Mouse (Mus musculus) large intestine, adult 2 months (tissue): ENCODE measurements around the gene Suclg1. TPM values are rescaled to one million over a fixed set of nuclear protein-coding genes. Genes with fewer than 3 reads are reported as not detected.
A peak's percentile ranks its signal among the peaks of the same experiment; 100 is the strongest.

Experiments
- DNase-seq: peaks from one replicate; pipeline ENCODE4 v3.0.0-alpha.2; 2012; ENCODE audit warnings: low read depth, low spot score
- WGBS: fragments of 180-500 bp; shearing (Covaris S2); methylation state at CpG from one replicate; pipeline ENCODE4 v1.1.7; 2018; 5-methylcytosine and 5-hydroxymethylcytosine counted together
- polyA plus RNA-seq: library from polyadenylated mRNA; depleted of rRNA; stranded (reverse); fragments of >200 nt; gene quantifications from 2 replicates; pipeline ENCODE4 v1.2.3, GENCODE M21; 2012; rRNA removed

Suclg1 gene
- polyA plus RNA-seq = 183 and 189 TPM in 2 replicates

DNA sequence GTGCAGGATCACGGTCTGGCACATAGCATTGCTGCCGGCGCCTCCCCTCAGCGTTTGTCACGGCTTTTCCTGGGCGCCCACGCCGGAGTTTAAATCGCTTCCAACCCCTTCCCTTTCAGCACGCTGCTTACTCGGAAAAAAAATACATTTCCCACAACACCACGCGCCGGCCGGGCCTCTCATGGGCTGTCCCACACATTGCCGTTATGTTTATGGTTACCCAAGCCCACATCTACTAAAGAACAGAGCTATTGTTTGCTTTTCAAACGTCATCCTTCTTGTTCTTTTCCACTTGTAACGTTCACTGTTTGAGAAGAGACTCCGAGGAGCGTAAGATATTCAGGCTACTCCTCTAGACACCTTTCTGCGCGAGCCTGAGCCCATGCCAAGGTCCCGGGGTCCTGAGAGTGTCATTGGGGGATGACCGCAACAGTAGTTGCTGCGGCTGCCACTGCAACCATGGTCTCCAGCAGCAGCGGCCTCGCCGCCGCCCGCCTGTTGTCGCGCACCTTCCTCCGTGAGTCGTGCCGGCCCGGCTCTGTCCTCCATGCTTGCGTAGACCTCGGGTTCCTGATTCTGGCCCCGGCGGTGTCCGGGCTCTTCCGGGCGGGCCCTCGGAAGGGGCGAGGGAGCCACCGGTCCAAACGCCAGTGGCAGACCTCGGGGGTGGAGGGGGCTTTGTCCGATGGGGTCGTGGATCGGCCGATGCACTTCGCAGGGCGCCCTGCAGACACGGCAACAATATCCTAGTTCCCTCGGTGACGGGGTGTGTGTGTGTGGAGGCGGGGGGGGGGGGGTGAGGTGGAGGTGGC is at the start of gene Suclg1:
TSS of gene Suclg1 (plus strand) at position 146 of the 812 bp plus-strand sequence.
- peak; percentile 82 for DNase-seq
- under 1% methylated on average over 58 of the region's 58 CpGs for WGBS

GRCm38 (mm10) chr6:73203724-73204123 is 44.5 kb upstream of the Suclg1 start:
- 76% methylated on average over 2 of the region's 2 CpGs for whole genome bisulfite sequencing
- DNase-seq = no peak

DNA sequence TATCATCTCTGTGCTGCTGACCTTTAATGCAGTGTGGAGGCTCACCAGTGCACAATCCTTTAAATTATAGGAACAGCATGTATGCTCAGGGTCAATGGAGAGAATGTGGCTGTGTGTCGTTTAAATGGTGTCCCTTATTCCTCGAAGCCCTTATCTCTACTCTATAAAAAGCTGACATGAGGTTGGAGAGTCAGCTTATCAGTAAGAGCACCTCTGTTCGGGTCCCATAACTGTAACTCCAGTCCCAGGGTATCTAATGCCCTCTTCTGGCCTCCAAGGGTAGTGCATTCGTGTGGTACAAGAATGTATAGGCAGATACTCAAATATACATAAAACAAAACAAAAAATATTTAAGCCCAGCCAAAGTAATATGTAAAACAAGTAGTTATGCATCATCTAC is 43.2 kb upstream of the Suclg1 start:
- WGBS = 60% methylated on average over 4 of the region's 4 CpGs

DNA sequence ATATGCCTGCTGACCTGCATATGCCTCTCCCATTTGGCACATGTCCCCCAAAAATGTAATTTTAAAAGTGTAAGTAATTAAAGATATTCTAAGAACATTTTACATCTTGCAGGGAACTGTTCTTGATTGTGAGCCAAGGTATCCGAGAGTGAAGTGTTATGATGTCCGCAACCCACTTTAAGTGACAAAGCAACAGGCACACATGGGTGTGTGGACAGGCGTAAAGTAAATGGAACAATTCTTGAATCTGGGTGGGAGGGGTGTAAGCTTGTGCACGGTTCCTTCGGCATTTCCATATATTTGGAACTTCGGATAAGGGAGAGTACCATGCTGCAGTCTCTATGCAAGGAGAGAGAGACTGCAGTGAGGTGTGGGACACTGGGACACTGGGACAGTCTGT is 38.6 kb upstream of the Suclg1 start:
- no peak for DNase-seq
- WGBS = 83% methylated on average over 6 of the region's 6 CpGs

More for the DNA sequence above, 43.2 kb upstream of the Suclg1 start:
- DNase-seq = no peak

DNA sequence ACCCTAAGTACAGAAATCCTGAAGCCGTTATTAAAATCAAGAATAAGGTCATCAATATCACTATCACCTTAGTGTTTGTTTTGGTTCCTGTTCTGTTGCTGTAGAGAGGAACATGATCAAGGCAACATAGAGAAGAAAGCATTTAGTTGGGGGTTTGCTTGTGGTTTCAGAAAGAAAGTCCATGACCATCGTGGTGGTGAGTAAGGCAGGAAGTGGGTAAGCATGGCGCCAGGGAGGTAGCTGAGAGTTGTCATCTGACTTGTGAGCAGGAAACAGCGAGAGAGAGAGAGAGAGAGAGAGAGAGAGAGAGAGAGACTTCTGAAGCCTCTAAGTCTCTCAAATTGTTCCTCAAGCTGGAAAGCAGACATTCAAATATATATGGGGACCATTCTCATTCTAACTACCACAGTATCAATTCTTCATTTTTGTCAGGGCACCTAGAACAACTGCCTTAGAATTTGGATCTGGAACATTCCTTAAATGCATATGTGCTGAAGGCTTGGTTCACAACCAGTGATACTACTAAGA is 37.7 kb upstream of the Suclg1 start:
- 74% methylated on average over 4 of the region's 4 CpGs for WGBS
- no peak for DNase-seq

DNA sequence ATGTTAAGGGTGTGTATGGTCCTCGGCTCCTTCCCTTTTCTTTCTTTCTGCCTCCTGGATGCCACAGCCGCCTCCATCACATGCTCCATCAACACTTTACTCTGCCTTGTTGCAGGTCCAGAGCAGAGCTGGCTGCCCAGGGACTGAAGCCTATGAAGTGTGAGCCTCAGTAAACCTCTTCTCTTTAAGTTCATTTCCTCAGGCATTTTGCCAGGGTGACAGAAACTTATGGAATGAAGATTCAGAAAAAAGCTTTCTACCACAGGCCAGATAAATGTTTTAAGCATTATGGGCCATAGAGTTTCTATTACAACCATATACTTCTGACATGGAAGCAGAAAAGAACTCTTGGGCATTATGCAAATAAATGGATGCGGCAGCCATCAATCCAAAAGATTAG is 37.1 kb upstream of the Suclg1 start:
- DNase-seq = no peak
- WGBS = 87% methylated on average over 3 of the region's 3 CpGs

- no peak for DNase-seq
Observed at GRCm38 (mm10) chr6:73211602-73212001, 36.6 kb upstream of the Suclg1 start.

DNA sequence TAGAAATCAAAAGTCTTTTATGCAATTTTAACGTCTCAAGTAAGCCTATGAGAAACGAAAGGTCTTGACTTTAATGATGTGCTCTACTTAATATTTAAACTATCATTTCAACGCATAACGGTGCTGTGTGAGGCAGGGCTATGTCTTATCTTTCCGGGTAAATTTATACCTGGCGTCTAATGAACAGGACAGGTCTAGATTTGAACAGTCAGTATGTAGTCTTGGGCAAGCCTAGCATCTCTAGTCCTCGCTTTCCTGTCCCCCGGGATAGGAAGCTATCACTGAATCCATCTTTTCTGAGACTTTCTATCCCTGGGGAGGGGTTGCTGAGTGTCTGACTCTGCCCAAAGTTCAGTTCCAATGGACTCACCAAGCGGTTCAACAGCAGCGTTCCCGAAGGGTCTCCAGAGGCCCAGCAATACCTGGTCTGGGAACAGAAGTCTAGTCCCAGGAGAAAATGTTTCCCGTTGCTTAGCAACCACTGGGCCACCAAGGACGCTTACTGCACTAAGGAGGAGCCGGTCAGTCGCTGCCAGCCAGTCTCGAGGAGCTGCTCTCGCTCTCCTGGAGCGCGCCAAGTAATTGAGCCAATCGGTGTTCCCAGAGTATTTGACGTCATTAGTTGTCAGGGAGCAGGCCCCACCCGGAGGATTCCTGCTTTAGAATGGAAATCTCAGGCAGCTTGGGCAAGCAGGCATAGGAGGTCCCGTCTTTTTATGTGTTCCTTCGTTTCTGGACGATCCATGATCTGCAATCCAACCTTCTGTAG is 26.8 kb upstream of the Suclg1 start, which contains the start of gene Dnah6:
TSS of gene Dnah6 (minus strand) at position 463 of the 769 bp plus-strand sequence.
- WGBS = 35% methylated on average over 25 of the region's 25 CpGs
- peak; percentile 78 for DNase-seq

DNA sequence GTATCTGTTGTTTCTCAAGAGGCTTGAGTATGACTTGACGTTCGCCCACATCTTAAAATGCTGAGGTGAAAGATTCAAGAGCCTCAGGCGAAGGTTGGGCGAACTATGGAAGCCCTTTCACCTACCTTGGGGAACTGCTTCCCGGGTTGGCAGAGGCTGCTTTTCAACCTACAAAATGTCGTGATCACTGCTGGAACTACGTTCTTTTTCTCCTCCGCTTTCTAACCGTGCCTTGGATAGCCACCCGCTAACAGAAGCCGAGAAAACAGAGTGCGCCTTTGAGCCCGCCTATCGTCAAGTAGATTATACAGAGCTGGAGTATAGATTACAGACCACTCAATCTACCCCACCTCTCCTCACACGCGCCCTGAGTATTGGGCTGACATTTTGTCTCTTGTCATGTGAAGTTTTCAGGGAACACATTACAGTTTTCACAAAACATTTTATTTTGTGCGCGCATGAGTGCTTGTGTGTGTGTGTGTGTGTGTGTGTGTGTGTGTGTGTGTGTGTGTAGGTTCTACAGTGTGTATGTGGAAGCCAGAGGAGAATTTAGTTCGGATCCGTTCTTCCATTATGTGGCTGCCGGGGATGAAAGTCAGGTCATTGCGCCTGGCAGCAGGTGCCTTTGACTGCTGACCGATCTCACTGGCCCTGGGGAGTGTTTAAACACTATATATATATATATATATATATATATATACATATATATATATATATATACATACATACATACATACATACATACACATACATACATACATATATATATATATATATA is 26.0 kb upstream of the Suclg1 start:
- 38% methylated on average over 23 of the region's 23 CpGs for WGBS
- DNase-seq = no peak

DNA sequence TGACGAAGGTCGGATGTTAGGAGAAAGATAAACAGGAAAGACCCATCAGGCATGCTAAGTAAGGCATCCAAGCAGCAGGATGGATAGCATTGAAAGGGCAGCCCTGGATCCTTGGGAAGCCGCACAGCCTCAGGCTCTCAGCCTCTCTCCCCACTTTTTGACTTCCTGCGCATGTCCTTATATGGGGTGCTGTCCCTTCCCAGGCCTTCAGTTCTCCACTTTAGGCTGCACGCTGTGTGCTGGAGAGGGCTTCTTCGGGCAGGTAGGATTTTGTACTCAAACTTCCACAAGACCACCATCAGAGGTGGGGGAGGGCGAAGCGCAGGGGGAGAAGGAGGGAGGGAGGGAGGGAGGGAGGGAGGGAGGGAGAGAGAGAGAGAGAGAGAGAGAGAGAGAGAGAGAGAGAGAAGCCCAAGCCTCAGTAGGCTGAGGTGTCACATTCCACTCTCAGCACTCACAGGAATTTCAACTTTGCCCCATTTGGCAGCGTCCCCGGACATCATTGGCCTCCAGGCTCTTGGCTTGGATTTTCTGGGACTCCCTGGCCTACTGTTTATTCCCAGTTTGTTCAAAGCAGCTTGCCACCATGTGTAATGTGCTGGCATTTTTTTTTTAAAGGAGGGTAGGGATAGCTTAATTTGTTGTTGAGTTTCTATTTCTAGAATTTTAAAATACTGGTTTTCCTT is 25.2 kb upstream of the Suclg1 start:
- WGBS = 20% methylated on average over 10 of the region's 10 CpGs
- peak; percentile 82 for DNase-seq

DNA sequence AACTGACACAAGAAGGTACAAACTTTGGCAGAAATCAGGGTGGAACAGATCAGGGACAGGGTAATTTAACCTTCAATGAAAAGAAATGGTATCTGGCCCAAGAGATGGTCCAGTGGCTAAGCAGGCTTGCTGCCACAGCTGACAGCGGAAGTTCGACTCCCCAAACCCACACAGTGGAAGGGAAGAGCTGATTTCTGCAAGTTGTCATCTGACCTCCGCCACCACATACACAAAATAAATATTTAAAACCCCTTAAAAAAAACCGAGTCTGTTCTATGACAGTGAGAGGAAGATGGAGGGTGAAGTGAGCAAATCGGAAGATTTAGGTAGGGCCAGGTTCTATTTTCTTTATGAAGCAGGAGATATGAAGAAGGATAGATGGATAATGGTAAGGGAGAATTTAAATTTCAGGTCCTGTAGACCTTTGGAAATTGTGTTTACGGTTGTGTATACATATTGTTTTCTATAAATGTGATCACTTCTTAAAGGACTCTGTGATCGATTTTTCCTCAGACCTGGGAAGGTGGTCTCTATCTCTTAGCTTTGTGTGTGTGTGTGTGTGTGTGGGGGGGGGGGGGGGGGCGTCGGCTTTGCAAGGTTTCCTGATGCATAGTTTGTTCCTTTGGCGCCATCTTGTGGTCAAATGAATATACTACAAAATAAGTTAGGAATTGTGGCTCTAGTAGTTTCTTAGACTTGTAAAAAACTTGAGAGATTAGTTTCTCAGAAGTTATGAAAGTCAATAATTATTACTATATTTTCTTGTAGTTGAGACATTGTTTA is 20.6 kb upstream of the Suclg1 start:
- 37% methylated on average over 10 of the region's 10 CpGs for WGBS
- DNase-seq = no peak

DNA sequence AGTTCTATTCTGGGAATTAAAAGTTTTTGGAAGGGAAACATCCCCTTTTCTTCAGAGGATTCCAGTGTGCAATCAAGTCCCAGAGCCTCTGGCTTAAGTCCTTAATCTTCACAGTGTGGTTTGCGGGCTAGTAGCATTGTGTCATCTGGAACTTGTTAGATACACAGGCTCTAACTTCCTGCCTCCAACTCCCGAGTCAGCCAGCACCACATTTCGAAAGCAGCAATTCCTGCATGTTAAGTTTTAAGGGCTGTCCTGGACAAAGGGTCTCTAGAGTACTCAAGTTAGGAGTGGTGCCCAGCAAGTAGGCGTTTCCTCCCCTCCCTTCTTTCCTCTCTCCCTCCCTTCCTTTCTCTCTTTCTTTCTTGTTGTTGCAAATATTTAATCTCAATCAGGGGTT is 19.8 kb upstream of the Suclg1 start:
- DNase-seq = no peak
- 42% methylated on average over 4 of the region's 4 CpGs for WGBS

- WGBS = 72% methylated on average over 3 of the region's 3 CpGs
- no peak for DNase-seq
Observed at GRCm38 (mm10) chr6:73228881-73229280, 19.3 kb upstream of the Suclg1 start.

- WGBS = 28% methylated on average over 12 of the region's 12 CpGs
- peak; percentile 99 for DNase-seq
Observed at GRCm38 (mm10) chr6:73232152-73232584, 16.0 kb upstream of the Suclg1 start.

DNA sequence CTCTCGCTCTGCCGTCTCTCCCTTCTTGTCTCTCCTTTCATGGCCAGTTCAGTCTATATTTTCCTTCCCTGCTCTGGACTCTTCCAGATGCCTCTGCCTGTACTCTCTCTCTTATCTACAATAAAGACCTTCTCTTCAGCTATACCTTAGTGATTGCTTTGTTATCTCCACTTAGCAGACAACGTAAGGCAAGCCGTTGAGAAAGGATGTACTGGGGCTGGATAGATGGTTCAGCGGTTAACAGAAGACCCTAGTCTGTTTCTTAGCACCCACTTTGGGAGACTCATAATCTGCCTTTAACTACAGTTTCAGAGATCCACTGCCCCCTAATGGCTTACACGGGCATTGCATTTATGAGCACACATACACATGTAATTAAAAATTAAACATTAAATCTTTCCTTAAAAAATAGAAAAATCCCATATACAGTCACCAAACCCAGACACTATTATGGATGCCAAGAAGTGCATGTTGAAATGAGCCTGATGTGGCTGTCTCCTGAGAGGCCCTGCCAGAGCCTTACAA is 14.9 kb upstream of the Suclg1 start:
- WGBS = 89% methylated on average over 6 of the region's 6 CpGs
- DNase-seq = no peak

DNA sequence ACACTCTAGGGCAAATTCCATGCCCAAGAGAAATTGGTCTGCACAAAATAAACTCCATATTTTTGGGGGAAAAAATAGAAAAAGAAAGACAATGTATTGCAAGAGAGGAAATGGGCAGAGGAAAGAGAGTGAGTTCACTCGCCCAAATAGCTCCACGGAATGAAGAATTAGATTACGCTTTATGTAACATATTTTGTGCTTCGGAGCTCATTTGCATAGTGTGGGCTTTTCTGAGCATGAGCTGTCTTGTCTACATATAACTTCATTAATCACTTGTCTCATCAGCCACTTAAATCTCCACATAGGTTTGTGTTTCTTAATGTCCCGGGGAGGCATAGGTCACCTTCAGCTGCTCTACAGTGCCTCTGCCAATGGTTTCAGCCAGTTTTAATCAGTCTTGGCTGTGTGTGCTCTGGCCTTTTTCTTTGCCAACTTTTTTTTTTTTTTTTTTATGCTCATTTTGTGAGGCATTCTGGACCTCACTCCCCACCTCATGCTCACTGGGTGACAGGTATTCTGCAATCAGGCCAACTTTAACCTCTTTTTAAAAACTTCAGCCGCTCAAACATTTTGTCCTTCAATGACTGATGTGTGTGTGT is 13.8 kb upstream of the Suclg1 start:
- no peak for DNase-seq
- WGBS = 75% methylated on average over 6 of the region's 6 CpGs

DNA sequence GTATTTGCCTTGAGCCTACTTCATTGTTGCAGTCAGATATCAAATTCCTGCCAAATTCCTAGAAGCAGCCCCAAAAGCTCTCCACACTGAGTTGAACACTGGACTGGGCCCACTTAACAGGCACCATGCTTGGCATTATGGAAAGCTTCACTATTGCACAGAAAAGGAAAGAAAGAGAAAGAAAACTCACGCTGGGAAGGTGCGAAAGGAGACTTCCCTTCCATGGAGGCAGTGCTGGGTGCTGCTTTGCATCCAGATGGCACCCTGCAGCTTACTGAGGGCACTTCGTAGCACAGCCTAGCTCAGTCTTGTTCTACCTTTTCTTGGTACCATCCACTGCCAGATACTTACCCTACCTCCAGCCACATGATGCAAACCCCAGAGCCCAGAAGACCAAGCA is 12.5 kb upstream of the Suclg1 start:
- no peak for DNase-seq
- whole genome bisulfite sequencing = 90% methylated on average over 3 of the region's 3 CpGs

- 37% methylated on average over 2 of the region's 2 CpGs for WGBS
- no peak for DNase-seq
Observed at GRCm38 (mm10) chr6:73246821-73247220, 1.4 kb upstream of the Suclg1 start.
